Mouse (Mus musculus) limb, embryonic 13.5 days (tissue): ENCODE measurements at regions not wholly inside any gene's neighbourhood (a gene's known extent, or its start where the extent isn't known, plus 50 kb on each side); places are given as distances from the start of the nearest gene placed in this dataset.

ENCODE experiments used
- ATAC-seq: fragments of 200-750 bp; cut with Nextera tagmentation; 2 replicates; pipeline ENCODE4 v1.8.0; 2017; ENCODE audit warnings: low read depth, moderate number of reproducible peaks, moderate TSS enrichment; ENCODE audit not compliant: low FRiP score
- H3K27ac ChIP-seq: fragments of 300-500 bp; sonication (generic); 2 replicates; pipeline ENCODE4 v1.5.1; 2015; ENCODE audit warnings: inconsistent platforms, mild to moderate bottlenecking, moderate library complexity
- H3K27me3 ChIP-seq: fragments of 300-500 bp; sonication (generic); 2 replicates; pipeline ENCODE4 v1.6.1; 2015; ENCODE audit warnings: mild to moderate bottlenecking, inconsistent platforms
- H3K36me3 ChIP-seq: fragments of 300-500 bp; sonication (generic); 2 replicates; pipeline ENCODE4 v1.6.1; 2015; ENCODE audit warnings: inconsistent platforms, mild to moderate bottlenecking, moderate library complexity
- H3K4me1 ChIP-seq: fragments of 300-500 bp; sonication (generic); 2 replicates; pipeline ENCODE4 v1.6.1; 2015; ENCODE audit warnings: inconsistent platforms
- H3K4me2 ChIP-seq: fragments of 300-500 bp; sonication (generic); replicated peaks from 2 replicates; pipeline ENCODE4 v1.6.1; 2015; ENCODE audit warnings: inconsistent platforms, mild to moderate bottlenecking, moderate library complexity
- H3K4me3 ChIP-seq: fragments of 300-500 bp; sonication (generic); 2 replicates; pipeline ENCODE4 v1.5.1; 2015; ENCODE audit warnings: moderate library complexity, mild to moderate bottlenecking, inconsistent platforms
- H3K9ac ChIP-seq: fragments of 300-500 bp; sonication (generic); 2 replicates; pipeline ENCODE4 v1.6.1; 2015; ENCODE audit warnings: mild to moderate bottlenecking, inconsistent platforms
- H3K9me3 ChIP-seq: fragments of 300-500 bp; sonication (generic); 2 replicates; pipeline ENCODE4 v1.6.1; 2016; ENCODE audit warnings: inconsistent platforms
- WGBS: fragments of 180-500 bp; shearing (Covaris S2); methylation state at CpG from one replicate; pipeline ENCODE4 v1.1.7; 2015; 5-methylcytosine and 5-hydroxymethylcytosine counted together

- Histone ChIP-seq H3K4me2 (no peak overlapping the region), H3K36me3 (no peaks in the 10 kb centered on the region), H3K27me3 (peaks cover 32% of the 10 kb centered on the region), H3K4me1 (peaks cover 5% of the 10 kb centered on the region; the same call in 1 of the 2 replicates), H3K9ac (no peak overlapping the region), H3K9me3 (no peaks in the 10 kb centered on the region), H3K27ac (no peak overlapping the region), H3K4me3 (no peak overlapping the region)
- ATAC-seq, result no peak
- WGBS, result 20% methylated on average over 6 of the region's 6 CpGs
Measured at GRCm38 (mm10) chr11:82613503-82613902, 150.6 kb downstream of the Cct6b start.

- no peak for ATAC-seq
- no peak overlapping the region for H3K9ac ChIP-seq
Measured at GRCm38 (mm10) chr11:82612026-82612425, 152.1 kb downstream of the Cct6b start.

GRCm38 (mm10) chr11:82608963-82609362, 155.2 kb downstream of the Cct6b start:
- Histone ChIP-seq H3K27me3 (peaks cover 20% of the 10 kb centered on the region), H3K9ac (no peak overlapping the region), H3K27ac (no peak overlapping the region), H3K9me3 (no peaks in the 10 kb centered on the region), H3K4me3 (no peak overlapping the region), H3K4me2 (no peak overlapping the region), H3K36me3 (no peaks in the 10 kb centered on the region), H3K4me1 (peaks cover 6% of the 10 kb centered on the region; the same call in 1 of the 2 replicates)
- WGBS, result 26% methylated on average over 1 of the region's 1 CpGs
- no peak for ATAC-seq

More at GRCm38 (mm10) chr11:82612026-82612425, 152.1 kb downstream of the Cct6b start:
- no peak overlapping the region for H3K4me2 ChIP-seq
- no peaks in the 10 kb centered on the region for H3K36me3 ChIP-seq
- H3K4me3 ChIP-seq, result no peak overlapping the region
- H3K4me1 ChIP-seq, result no peaks in the 10 kb centered on the region
- no peak overlapping the region for H3K27ac ChIP-seq
- no peaks in the 10 kb centered on the region for H3K9me3 ChIP-seq
- H3K27me3 ChIP-seq, result peaks cover 20% of the 10 kb centered on the region

GRCm38 (mm10) chr11:82607661-82608060, 156.5 kb downstream of the Cct6b start:
- Histone ChIP-seq H3K4me3 (no peak overlapping the region), H3K4me1 (peaks cover 12% of the 10 kb centered on the region), H3K9ac (no peak overlapping the region), H3K36me3 (no peaks in the 10 kb centered on the region), H3K27me3 (peaks cover 30% of the 10 kb centered on the region), H3K9me3 (no peaks in the 10 kb centered on the region), H3K27ac (no peak overlapping the region), H3K4me2 (no peak overlapping the region)
- ATAC-seq, result no peak
- WGBS, result 79% methylated on average over 5 of the region's 5 CpGs

- no peaks in the 10 kb centered on the region for H3K36me3 ChIP-seq
- no peak for ATAC-seq
- no peak overlapping the region for H3K9ac ChIP-seq
- H3K4me3 ChIP-seq, result no peak overlapping the region
- H3K9me3 ChIP-seq, result no peaks in the 10 kb centered on the region
- H3K4me2 ChIP-seq, result no peak overlapping the region
- 40% methylated on average over 7 of the region's 7 CpGs for WGBS
- peaks cover 13% of the 10 kb centered on the region for H3K4me1 ChIP-seq
- H3K27me3 ChIP-seq, result peaks cover 44% of the 10 kb centered on the region
- H3K27ac ChIP-seq, result no peak overlapping the region
Measured at GRCm38 (mm10) chr11:82604251-82604835, 159.8 kb downstream of the Cct6b start.

GRCm38 (mm10) chr11:82602818-82603217, 161.3 kb downstream of the Cct6b start:
- Histone ChIP-seq H3K4me3 (no peak overlapping the region), H3K36me3 (no peaks in the 10 kb centered on the region), H3K27me3 (peaks cover 59% of the 10 kb centered on the region), H3K4me2 (no peak overlapping the region), H3K27ac (no peak overlapping the region), H3K4me1 (peaks cover 13% of the 10 kb centered on the region), H3K9ac (no peak overlapping the region), H3K9me3 (no peaks in the 10 kb centered on the region)
- no peak for ATAC-seq
- WGBS, result 29% methylated on average over 11 of the region's 11 CpGs

- H3K4me3 ChIP-seq, result no peak overlapping the region
- H3K27me3 ChIP-seq, result peaks cover 65% of the 10 kb centered on the region
- WGBS, result 51% methylated on average over 2 of the region's 2 CpGs
- H3K9ac ChIP-seq, result no peak overlapping the region
- H3K4me2 ChIP-seq, result no peak overlapping the region
- no peak overlapping the region for H3K27ac ChIP-seq
- H3K36me3 ChIP-seq, result no peaks in the 10 kb centered on the region
- H3K4me1 ChIP-seq, result peaks cover 13% of the 10 kb centered on the region
- no peak for ATAC-seq
- no peaks in the 10 kb centered on the region for H3K9me3 ChIP-seq
Measured at GRCm38 (mm10) chr11:82602250-82602649, 161.9 kb downstream of the Cct6b start.

GRCm38 (mm10) chr11:82600151-82600550, 164.0 kb downstream of the Cct6b start:
- Histone ChIP-seq H3K27me3 (peaks cover 71% of the 10 kb centered on the region), H3K9ac (no peak overlapping the region), H3K36me3 (no peaks in the 10 kb centered on the region), H3K4me2 (no peak overlapping the region), H3K9me3 (no peaks in the 10 kb centered on the region), H3K4me1 (peaks cover 13% of the 10 kb centered on the region), H3K27ac (no peak overlapping the region), H3K4me3 (no peak overlapping the region)
- ATAC-seq, result no peak
- WGBS, result 79% methylated on average over 9 of the region's 9 CpGs

- peaks cover 62% of the 10 kb centered on the region for H3K27me3 ChIP-seq
- 29% methylated on average over 6 of the region's 6 CpGs for WGBS
- no peak overlapping the region for H3K9ac ChIP-seq
- no peak overlapping the region for H3K4me3 ChIP-seq
- no peak overlapping the region for H3K4me2 ChIP-seq
- H3K4me1 ChIP-seq, result peaks cover 2% of the 10 kb centered on the region
- no peak overlapping the region for H3K27ac ChIP-seq
- no peaks in the 10 kb centered on the region for H3K36me3 ChIP-seq
- H3K9me3 ChIP-seq, result no peaks in the 10 kb centered on the region
- no peak for ATAC-seq
Measured at GRCm38 (mm10) chr11:82597757-82598156, 166.4 kb downstream of the Cct6b start.

- Histone ChIP-seq H3K27me3 (peaks cover 52% of the 10 kb centered on the region), H3K4me2 (no peak overlapping the region), H3K27ac (no peak overlapping the region), H3K36me3 (no peaks in the 10 kb centered on the region), H3K9me3 (no peaks in the 10 kb centered on the region), H3K4me3 (no peak overlapping the region), H3K9ac (no peak overlapping the region), H3K4me1 (no peaks in the 10 kb centered on the region)
- WGBS, result 59% methylated on average over 3 of the region's 3 CpGs
- no peak for ATAC-seq
Measured at GRCm38 (mm10) chr11:82596801-82597200, 167.3 kb downstream of the Cct6b start.

- H3K4me1 ChIP-seq, result no peaks in the 10 kb centered on the region
- no peak overlapping the region for H3K9ac ChIP-seq
- ATAC-seq, result no peak
- no peaks in the 10 kb centered on the region for H3K27me3 ChIP-seq
- no peak overlapping the region for H3K4me2 ChIP-seq
- H3K4me3 ChIP-seq, result no peak overlapping the region
- H3K27ac ChIP-seq, result no peak overlapping the region
- H3K9me3 ChIP-seq, result no peaks in the 10 kb centered on the region
- 84% methylated on average over 2 of the region's 2 CpGs for WGBS
- H3K36me3 ChIP-seq, result no peaks in the 10 kb centered on the region
Measured at GRCm38 (mm10) chr11:82589761-82590160, 174.4 kb downstream of the Cct6b start.

- no peak for ATAC-seq
- WGBS, result 81% methylated on average over 5 of the region's 5 CpGs
- no peaks in the 10 kb centered on the region for H3K4me1 ChIP-seq
- H3K27ac ChIP-seq, result no peak overlapping the region
- H3K9me3 ChIP-seq, result no peaks in the 10 kb centered on the region
- H3K36me3 ChIP-seq, result no peaks in the 10 kb centered on the region
- no peaks in the 10 kb centered on the region for H3K27me3 ChIP-seq
- H3K4me2 ChIP-seq, result no peak overlapping the region
- H3K9ac ChIP-seq, result no peak overlapping the region
- no peak overlapping the region for H3K4me3 ChIP-seq
Measured at GRCm38 (mm10) chr11:82588744-82589143, 175.4 kb downstream of the Cct6b start.

- ATAC-seq, result no peak
- Histone ChIP-seq H3K4me3 (no peak overlapping the region), H3K36me3 (no peaks in the 10 kb centered on the region), H3K4me2 (no peak overlapping the region), H3K27me3 (peaks cover 50% of the 10 kb centered on the region), H3K9ac (no peak overlapping the region), H3K9me3 (no peaks in the 10 kb centered on the region), H3K27ac (no peak overlapping the region), H3K4me1 (no peaks in the 10 kb centered on the region)
- 18% methylated on average over 7 of the region's 7 CpGs for WGBS
Measured at GRCm38 (mm10) chr11:82579841-82580415, 184.2 kb downstream of the Cct6b start.
